Mouse (Mus musculus) cerebellum, postnatal 10 days (tissue): ENCODE data around the gene Flnc.
"Not testable (repeated sequence)": the region's sequence is repeated elsewhere in the genome, so short reads cannot be mapped to it uniquely, and the experiment has no call there.

Experiments used
- DNase-seq, 2 experiments: peaks; one replicate each; pipeline ENCODE4 v3.0.0; 2021; ENCODE audit warnings: mixed read lengths in 2 of 2

Gene Flnc

DNA sequence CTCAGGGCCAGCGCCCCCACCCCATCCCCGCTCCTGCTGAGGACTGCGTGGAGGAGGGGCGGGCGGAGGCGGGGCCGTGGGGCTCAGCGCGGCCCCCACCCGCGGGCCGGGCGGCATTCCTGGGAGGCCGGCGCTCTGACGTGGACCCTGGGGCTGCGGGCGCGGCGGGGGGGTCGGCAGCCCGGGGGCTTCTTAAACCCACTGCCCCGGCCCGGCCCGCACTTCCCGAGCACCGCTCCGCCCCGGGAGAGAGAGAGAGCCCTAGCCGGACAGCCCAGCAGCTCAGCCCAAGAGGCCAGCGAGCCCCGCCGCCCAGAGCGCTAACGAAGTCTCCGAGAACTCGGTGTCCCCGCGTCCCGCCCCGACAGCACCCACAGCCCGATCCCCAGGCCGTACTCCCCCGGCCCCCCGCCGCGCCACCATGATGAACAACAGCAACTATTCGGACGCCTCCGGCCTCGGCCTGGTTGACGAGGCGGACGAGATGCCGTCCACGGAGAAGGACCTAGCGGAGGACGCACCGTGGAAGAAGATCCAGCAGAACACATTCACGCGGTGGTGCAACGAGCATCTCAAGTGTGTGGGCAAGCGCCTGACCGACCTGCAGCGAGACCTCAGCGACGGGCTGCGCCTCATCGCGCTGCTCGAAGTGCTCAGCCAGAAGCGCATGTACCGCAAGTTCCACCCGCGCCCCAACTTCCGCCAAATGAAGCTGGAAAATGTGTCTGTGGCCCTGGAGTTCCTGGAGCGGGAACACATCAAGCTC is at the start of gene Flnc:
Gene Flnc (plus strand): TSS at position 219 of the 766 bp plus-strand sequence.
- peak; percentile 51 to 55 for DNase-seq

DNA sequence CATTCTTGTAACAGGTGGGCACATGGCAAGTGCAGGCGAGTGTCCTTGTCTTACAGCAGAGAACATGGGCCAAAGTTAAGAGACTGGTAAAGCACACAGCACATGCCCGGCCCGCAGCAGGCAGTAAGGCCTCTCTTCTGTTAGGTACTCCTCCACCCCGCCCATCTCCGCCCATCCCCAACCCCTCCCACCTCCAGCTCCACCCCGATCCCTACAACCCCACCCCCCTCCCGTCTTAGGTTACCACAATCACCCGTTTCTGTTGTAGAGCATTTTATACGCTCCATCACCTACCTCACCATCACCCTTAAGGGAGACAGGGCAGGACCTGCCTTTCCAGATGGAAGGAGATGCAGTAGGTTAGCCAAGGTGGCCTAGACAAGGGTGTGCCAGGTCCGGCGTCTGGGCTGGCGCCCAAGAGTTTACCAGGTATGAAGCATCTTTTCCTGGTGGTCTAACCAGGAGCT is 45.0 kb upstream of the Flnc start, which contains the start of gene Opn1sw:
Gene Opn1sw (minus strand): TSS at position 417 of the 467 bp plus-strand sequence.
- DNase-seq: peak in 1 of 2 experiments; percentile 57

DNA sequence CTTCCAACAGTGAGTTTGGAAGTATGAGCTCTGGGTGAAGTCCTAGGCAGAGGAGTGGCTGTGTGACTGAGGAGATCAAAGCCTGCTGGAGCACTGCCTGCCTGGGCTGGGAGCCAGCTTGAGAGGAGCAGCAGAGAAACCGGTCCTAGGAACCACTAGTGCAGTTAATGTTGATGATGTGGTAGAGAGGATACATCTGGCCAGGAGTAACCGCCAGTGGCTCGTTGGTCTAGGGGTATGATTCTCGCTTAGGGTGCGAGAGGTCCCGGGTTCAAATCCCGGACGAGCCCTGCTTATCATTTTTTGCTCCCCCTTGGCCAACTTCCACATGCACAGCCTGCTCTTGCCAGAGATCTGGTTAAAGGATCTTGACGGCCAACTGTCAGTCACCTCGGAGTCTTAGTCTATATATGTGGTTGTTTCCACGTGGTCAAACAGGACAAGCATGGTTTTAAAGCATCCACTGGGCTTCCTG is 44.4 kb upstream of the Flnc start:
- DNase-seq: peak; percentile 98

DNA sequence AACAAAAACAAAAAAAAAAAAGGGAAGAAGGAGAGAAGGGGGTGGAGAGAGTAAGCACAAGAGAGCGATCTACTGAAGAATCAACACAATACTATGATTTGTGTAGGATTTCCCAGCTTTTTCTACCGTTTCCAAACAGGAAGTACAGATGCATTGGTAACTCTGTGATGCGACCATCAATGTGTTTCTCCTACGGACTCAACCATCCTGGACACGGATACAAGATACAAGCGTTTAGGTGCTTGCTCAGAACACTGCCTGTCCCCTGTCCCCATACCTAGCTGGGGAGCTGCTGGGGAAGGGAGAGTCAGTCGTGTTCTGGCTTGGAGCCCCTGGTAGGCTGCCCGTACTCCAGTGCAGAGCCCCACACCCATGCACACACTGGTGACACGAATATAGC is 43.6 kb upstream of the Flnc start:
- DNase-seq: peak; percentile 32 to 40

DNA sequence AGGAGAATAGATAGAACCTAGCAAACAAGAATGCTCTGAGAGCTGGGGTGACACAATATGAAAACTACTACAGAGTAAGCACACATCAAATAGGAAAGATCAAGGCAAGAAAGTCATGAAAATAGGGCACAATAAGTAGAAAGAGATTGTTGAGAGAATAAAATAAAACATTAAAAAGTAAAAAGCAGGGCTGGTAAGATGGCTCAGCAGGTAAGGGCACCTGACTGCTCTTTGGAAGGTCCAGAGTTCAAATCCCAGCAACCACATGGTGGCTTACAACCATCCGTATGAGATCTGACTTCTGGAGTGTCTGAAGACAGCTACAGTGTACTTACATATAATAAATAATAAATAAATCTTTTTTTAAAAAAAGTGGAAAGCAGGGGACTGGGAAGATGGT is 42.6 kb upstream of the Flnc start:
- not testable (repeated sequence) for DNase-seq

DNA sequence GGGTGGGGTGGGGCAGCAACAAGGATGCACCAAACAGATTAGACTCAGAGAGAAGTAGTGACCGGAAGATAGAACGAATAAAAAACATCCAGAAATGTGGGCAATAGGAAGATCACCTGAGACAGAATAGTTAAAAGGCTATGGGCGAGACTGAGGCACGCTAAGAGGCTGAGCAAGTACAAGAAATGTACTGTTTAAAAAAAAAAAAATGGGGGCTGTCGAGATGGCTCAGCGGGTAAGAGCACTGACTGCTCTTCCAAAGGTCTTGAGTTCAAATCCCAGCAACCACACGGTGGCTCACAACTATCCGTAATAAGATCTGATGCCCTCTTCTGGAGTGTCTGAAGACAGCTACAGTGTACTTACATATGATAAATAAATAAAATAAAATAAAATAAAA is 41.8 kb upstream of the Flnc start:
- not testable (repeated sequence) for DNase-seq

DNA sequence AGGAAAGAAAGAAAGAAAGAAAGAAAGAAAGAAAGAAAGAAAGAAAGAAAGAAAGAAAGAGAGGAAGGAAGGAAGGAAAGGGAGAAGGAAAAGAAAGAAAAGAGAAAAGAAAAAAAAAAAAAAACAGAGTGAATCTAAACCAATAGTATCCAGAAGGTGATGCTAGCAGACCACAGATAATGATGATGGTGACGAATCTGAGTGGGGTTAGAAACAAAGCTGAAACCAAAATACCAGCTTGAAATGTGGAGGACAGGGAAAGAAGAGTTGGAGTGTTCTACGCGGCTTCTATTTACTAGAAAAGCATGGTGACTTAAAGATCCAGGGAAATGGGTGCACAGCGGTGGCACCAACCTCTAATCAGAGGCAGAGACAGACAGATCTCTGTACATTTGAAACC is 41.3 kb upstream of the Flnc start:
- no peak for DNase-seq

DNA sequence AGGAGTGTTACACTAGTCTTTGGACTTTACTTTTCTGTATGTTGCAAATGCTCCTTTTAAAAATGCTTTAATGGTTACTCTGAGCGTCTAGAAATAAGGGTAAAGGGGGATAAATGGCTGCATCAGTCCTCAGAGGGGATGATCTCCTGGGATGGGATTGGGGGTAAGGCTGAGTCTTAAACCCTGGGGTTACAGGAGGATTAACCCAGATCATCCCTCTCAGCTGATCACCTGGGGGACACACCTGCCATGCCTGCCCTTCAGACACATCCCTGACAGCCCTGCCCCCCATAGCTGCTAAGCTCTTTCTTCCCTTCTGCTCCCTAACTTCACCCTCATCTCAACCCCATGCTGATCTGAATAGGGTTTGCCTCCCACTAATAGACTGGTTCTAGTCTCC is 38.8 kb upstream of the Flnc start:
- no peak for DNase-seq

DNA sequence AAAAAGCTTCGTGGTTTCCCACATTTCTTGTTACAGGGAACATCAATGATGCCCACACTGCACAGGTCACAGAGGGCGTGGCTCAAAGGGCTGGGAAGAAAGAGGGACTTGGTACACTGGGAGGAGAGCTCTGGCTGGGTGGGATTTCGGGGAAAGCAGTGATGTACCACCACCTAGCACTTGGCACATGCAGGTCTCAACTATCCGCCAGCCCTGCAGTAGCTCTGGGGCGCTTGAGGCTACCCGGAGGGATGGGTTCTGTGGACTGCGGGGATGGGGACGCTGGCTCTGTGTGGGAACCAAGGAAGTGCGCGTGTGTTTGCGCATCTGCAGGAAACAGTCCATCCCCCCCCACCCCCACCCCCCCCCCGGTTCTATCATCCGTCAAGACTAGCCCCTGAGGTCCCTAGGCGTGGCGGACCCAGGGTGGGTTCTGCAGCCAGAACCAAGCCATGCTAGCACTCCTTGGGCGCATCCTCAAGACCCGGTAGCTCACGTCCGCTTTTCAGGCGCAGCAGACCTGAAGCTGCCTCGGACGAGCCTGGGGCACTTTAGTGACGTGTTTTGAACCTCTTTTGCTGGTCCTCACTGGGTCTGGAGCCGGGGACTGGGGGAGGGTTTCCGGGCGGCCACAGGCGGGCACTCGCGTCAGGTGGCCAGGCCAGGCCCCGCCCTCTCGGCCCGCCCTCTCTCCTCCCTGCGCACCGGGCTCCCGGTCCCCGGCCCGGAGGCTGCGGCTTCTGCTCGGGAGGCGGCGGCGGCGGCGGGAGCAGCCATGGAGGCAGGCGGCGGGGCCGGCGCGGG is 36.9 kb upstream of the Flnc start, which contains the start of gene Ccdc136:
Gene Ccdc136 (plus strand): TSS at position 400 of the 804 bp plus-strand sequence.
- DNase-seq: peak; percentile 84 to 88

DNA sequence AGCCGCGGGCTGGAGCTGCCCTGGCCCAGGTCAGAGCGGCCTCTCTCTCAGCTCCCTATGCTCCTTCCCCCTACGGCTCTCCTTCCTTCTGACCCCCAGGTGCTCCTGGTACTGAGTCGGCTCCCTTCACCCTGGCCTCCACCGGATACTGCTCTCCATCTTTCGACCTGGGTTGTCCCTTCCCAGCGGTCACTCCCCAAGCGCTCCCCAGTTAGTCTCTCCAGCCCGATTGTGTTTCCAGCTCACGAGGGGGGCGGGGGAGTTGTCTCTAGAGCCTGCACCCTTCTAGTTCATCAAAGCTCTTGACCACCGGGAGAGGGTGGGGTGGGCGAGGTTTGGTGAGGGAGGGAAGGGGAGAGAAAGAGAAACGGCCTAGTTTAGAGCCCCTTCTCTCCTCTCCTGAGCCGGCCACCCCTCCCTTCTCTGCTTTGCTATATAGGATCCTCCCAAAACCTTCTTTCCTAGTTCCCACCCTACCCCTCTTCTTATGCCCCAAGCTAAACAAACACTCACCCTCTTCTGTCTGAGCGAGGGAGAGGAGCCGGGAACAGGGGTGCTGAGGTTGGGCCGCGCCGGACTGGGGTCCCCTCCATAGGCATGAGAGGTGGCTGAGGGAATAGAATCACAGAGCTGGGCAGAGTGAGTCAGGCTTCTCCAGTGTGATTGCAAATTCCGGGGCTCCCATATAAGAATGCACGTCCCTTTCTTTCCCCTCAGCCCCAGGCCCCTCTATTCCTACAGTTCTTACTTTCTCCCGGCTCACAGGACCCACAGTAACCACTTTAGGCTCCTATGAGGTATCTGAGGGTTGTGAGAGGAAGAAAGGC is 36.1 kb upstream of the Flnc start:
- peak; percentile 47 to 63 for DNase-seq

DNA sequence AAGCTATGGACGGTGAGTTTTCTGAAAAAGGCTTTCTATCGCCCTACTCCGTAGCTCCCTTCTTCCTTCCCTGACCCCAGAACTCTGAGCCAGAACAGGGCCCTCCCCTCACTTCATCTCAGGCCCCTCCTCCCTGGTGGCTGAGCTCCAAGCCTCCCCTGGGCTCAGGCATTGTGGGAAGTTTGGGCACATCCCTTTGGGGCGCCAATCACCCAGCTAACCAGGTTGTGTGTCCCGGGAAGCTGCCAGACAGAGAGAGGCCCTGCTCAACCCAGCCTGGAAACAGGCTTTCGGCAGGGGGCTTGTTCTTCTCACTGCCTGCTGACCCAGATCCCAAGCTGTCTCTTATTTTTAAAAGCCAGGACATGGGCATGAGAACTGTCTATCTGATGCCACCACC is 35.5 kb upstream of the Flnc start:
- DNase-seq: peak; percentile 70 to 76

DNA sequence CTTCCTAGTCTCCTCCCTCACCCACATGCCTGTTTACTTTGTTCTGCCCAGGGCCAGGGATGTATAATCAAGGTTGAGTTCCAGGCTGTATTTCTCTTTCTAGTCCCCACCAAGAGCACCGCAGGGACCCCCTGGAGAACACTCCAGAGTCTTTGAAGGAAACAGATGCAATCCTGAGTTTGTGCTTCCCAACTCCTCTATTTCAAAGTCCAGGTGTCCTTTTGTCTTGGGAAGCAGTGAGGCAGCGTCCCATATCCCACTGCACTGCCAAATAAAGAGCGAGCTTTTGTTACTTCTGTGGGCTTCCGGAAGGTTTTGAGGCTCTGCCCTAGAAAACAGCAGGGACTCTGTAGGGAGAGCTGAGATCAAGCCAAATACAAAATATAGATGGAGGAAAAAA is 33.2 kb upstream of the Flnc start:
- no peak for DNase-seq

DNA sequence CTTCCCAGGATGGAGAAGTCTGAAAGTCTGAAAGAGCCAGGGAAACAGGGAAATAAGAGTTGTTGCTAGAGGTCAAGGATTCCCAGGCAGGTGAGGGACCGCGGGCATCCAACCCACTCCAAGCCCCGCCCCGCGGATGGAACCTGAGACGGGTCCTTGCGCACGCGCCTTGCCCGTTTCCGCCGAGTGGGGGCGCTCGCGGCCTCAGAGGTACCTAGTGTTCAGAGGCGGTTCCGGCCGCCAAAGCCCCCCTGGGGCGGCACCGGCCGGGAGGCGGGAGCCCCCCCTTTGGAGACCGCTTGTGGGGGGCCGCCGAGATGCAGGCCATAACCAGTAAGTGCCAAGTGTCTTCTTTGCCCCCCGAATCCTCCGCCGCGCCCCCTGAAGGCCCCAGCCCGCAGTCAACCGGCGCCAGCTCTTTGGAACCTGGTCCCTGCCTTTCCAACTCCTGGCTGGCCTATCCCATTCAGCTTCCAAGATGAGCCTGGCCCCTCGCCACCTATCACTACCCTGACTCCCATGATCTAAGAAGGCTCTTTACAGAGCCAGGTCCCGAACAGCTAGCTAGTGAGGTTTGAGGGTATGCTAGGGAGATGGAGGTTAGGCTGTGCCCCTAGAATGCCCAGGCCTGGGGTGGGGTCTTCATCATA is 30.2 kb upstream of the Flnc start:
- peak; percentile 74 to 75 for DNase-seq

DNA sequence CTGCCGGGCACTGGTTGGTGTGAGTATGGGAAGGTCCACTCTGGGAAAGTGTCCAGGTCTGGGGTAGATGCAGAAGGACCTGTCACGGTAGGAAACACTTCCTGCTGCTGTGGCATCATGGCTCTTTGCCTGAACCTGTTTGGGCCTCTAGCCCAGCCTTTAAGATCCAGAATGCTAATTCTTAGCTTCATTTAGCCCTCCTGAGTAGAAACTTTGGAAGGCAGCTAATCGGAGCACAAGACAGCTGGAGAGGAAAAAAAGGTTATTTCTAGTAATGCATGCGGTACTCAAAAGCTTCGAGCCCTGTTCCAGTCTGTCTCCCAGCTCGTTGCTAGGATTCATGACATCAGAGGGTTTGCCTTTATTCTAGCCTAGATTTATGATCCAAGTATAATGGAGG is 26.6 kb upstream of the Flnc start:
- peak; percentile 66 to 71 for DNase-seq

DNA sequence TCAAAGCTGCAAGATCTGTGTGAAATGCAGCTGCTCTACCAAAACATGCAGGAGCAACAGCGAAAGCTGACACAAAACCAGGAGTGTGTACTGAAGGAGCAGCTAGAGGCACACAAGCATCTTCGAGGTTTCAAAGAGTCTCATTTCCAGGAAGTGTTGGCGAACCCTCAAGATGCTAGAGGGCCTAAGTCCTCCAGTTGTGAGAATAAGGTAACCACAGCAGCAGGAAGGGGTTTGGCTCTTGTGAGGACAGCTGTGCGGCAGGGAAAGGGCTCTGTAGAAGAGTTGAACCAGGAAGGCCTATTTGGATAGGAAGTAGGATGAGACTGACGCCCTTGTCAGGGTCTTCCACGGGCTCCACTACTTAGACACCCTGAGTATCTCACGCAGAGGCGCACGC is 17.6 kb upstream of the Flnc start:
- DNase-seq: no peak

DNA sequence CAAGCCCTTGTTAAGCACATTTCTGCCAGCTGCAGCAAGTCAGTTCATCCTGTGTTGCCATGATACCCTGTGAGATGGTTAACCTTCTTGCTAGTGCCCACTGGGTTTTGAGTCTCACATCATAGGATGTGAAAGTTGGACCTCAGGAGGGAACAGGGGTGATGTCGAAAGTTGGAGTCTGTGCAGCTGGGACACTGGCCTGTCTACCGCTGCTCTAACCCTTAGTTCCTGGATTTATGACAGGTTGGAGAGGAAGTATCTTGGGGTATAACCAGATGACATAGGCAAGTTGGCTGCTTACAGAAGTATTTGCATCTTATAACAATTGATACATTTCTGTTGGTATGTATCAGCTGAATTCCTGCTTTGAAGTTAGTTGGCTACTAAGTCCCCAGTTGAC is 12.5 kb upstream of the Flnc start:
- DNase-seq: no peak

DNA sequence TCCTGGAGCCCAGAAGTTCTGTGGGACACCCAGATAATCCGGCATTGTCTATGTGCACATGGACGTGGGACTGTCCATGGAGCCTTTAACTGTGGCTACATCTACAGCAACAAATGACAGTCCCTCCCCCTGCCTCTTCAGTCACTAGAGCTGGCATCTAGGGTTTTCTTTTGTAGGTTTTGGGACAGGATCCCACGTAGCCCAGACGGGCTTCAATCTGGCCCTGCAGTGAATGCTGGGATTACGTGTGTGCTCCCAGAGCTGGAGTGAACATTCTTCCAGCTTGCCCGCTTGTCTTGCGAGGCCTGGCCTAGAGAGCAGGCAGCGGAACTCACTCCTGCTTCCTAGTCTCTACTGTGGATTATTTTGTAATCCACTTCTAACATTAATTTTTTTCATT is 7.9 kb upstream of the Flnc start:
- DNase-seq: no peak

DNA sequence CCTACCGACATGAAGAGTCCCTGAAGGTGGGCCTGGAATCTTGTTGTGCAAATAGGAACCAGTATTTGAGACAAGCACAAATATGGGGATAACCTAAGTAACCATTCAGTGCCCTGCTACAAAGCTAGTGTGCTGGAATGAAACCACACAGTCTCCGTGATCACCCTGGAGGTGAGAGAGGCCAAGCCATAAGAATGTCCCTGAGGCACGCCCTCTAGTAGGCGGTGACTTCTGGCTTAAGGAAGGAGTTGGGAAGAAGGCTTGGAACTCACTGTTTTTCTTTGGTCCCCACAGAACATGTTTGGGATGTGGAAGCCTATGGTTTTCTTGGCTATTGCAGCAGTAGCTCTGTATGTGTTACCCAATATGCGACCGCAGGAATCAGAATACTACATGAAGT is 6.7 kb upstream of the Flnc start:
- DNase-seq: no peak

DNA sequence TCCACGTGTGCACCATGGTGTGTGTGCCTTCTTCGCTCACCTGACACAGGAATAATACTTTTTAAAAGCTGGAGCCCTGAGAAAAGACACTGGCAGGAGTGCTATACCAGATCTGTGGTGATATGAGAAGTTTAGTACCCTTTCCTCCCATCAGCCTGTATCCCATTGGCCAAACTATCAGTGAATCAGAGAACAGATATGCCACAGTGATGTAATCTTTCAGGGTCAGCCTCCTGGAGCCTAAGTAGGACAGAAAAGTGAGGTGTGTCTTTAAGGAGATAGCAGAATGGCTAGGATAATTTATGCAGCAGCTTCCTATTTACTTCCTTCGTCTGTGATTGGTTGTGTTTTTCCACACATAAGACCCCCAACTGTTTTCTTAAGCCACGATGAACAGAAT is 4.9 kb upstream of the Flnc start:
- DNase-seq: no peak

DNA sequence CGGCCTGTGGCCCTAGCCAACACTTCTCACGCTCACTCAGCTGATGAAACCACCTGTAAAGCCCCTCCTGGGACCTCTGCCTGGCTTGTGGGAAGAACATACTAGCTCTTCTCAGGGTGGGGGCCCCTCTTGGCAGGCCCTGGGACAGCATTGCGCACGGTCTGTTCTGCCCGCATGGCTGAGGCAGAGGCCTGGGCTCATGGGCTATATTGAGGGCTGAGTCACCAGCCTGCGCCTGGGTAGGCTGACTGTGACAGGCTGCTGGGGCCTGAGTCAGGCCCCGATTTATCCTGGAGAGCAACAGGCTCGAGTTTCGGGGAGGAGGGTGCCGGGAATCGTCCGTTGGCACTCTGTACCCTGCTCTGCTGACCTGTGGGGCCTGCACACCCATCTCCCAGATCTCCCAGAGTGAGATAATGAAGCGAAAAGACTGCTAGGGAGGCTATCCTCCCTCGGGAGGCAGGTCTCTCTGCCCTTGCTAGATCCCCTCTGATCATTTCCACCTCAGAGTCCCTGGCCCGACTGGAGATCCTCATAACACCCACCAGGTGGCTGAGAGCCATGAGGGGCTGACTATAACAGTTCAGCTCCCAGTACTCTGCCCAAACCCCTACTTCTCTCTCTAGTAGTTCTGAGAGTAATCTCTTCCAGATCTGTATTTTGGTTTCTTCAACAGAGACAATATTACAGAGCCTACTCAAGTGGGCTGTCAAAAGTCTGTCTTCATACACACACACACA is 2.2 kb upstream of the Flnc start:
- DNase-seq: no peak

DNA sequence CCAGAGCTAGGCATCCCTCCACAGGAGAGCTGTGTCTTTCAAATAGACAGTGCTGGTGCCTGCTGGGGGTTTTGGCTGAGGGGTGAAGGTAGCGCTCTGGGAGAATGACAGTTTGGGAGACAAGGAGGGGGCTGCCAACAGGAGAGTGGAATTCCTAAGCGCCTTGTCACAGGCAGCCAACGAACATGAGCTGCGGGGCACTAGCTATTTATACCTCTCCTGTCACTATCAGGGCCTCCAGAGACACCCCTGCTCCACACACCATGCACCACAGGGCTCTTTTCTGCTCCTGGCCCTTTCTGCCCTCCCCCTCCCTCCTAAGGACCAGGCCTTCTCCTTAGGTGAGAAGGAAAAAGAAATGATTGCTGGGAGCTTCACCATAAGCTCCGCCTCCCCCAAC is 1.6 kb upstream of the Flnc start:
- no peak for DNase-seq

DNA sequence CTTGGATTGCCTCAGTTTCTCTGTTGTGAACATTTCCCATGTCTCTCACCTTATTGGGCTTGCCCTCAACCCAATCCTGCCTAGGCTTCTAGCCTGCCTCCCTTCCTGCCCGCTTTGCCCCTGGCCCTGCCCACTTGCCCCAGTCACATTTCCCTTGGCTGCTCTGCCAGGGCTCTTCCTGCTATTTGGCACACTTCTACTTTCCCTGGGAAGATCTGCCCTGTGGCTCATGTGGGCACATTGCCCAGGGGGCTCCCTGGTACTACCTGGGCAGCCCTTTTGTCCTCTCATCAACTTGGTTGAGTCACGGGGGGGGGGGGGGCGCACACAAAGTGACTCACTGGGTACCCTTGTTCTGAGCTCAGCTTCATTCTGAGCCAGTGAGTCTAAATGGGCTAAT is 900 bp upstream of the Flnc start:
- DNase-seq: peak; percentile 38 to 45
